Mouse (Mus musculus): ENCODE data around the gene Ckap4. TPM values are rescaled to one million over a fixed set of nuclear protein-coding genes. Genes with fewer than 3 reads are reported as not detected.

Gene Ckap4
- total and polyA plus RNA-seq, 2 experiments from 2014 or later: 45.6 to 59.8 TPM

DNA sequence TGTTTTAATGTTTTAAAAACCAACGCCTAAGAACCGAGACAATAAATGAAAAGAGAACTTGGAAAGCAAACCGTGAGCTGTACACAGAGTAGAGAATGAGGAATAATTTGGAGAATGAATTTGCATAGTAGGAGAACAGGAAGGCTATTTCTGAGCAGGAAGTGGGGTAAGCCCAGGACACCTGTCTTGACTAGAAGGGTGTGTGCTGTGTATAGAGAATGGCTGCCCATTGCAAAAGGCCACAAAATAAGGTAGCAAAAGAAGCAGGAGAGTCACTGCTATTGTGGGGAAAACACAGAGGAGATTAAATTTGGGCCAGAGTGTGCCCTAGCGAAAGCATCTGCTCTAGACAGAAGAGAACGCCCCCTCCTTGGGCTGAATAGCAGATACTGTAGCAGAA, 1.6 kb upstream of the Ckap4 start:
- Histone ChIP-seq H3K4me3 (ENCODE audit: low read depth, low read length) (no peak overlapping the region), H3K27me3 (ENCODE audit: control insufficient read depth, insufficient read depth, low read length) (no peaks in the 10 kb centered on the region), H3K36me3 (replicated peaks; ENCODE audit: control insufficient read depth, insufficient read depth, low read length) (peaks cover 8% of the 10 kb centered on the region; the same call in 1 of the 2 replicates), H3K9me3 (replicated peaks; ENCODE audit: control insufficient read depth, low read length) (no peaks in the 10 kb centered on the region), H3K4me1 (ENCODE audit: control insufficient read depth, insufficient read depth) (peaks cover 31% of the 10 kb centered on the region), H3K27ac (ENCODE audit: low read depth) (no peak overlapping the region), H3K4me2 (ENCODE audit: low read depth, low read length) (no peak overlapping the region), H3K9ac (replicated peaks; ENCODE audit: low read depth, low read length) (no peak overlapping the region)
- TF ChIP-seq EP300 (IDR thresholded peaks at IDR 0.05; ENCODE audit: low read depth) (no peak), CTCF (IDR thresholded peaks at IDR 0.05; ENCODE audit: low read depth) (no peak)
- 77% methylated on average over 5 of the region's 5 CpGs for WGBS
- ATAC-seq (ENCODE audit: insufficient read depth, low read depth) (no peak), DNase-seq (ENCODE audit: low spot score) (no peak)

GRCm38 (mm10) chr10:84532911-84533882, 665 bp downstream of the Ckap4 start:
- TF ChIP-seq CTCF (IDR thresholded peaks at IDR 0.05; ENCODE audit: low read depth) (no peak), EP300 (IDR thresholded peaks at IDR 0.05; ENCODE audit: low read depth) (no peak)
- WGBS: 2% methylated on average over 45 of the region's 72 CpGs
- Histone ChIP-seq H3K4me3 (ENCODE audit: low read depth, low read length) (peak overlapping the region; percentile 90), H3K4me2 (ENCODE audit: low read depth, low read length) (peak overlapping the region; percentile 76), H3K27me3 (ENCODE audit: control insufficient read depth, insufficient read depth, low read length) (no peaks in the 10 kb centered on the region), H3K9me3 (replicated peaks; ENCODE audit: control insufficient read depth, low read length) (no peaks in the 10 kb centered on the region), H3K27ac (ENCODE audit: low read depth) (peak overlapping the region; percentile 97), H3K36me3 (replicated peaks; ENCODE audit: control insufficient read depth, insufficient read depth, low read length) (peaks cover 12% of the 10 kb centered on the region), H3K9ac (replicated peaks; ENCODE audit: low read depth, low read length) (peak overlapping the region; percentile 95), H3K4me1 (ENCODE audit: control insufficient read depth, insufficient read depth) (peaks cover 41% of the 10 kb centered on the region)
- ATAC-seq (ENCODE audit: insufficient read depth, low read depth): peak; percentile 21
- peak; percentile 63 for DNase-seq (ENCODE audit: low spot score)

- peak overlapping the region; percentile 76 for H3K4me2 ChIP-seq (ENCODE audit: low read depth, low read length)
- H3K9ac ChIP-seq (replicated peaks; ENCODE audit: low read depth, low read length): peak overlapping the region; percentile 95; the same call in 1 of the 2 replicates
- 33% methylated on average over 16 of the region's 16 CpGs for WGBS
- ATAC-seq (ENCODE audit: insufficient read depth, low read depth) (no peak), DNase-seq (ENCODE audit: low spot score) (peak; percentile 69)
- H3K9me3 ChIP-seq (replicated peaks; ENCODE audit: control insufficient read depth, low read length): no peaks in the 10 kb centered on the region
- peaks cover 21% of the 10 kb centered on the region for H3K36me3 ChIP-seq (replicated peaks; ENCODE audit: control insufficient read depth, insufficient read depth, low read length)
- H3K27ac ChIP-seq (ENCODE audit: low read depth): peak overlapping the region; percentile 97
- no peaks in the 10 kb centered on the region for H3K27me3 ChIP-seq (ENCODE audit: control insufficient read depth, insufficient read depth, low read length)
- 0 out of 2 replicates have a peak, but pooled peaks have one; percentile 9 for TF ChIP-seq EP300 (IDR thresholded peaks at IDR 0.05; ENCODE audit: low read depth)
- TF ChIP-seq CTCF (IDR thresholded peaks at IDR 0.05; ENCODE audit: low read depth): no peak
- peaks cover 41% of the 10 kb centered on the region for H3K4me1 ChIP-seq (ENCODE audit: control insufficient read depth, insufficient read depth)
- peak overlapping the region; percentile 90 for H3K4me3 ChIP-seq (ENCODE audit: low read depth, low read length)
These were observed 1.5 kb downstream of the Ckap4 start for GRCm38 (mm10) chr10:84532191-84532889.

- H3K27me3 ChIP-seq (ENCODE audit: control insufficient read depth, insufficient read depth, low read length): no peaks in the 10 kb centered on the region
- H3K4me1 ChIP-seq (ENCODE audit: control insufficient read depth, insufficient read depth): peaks cover 41% of the 10 kb centered on the region
- H3K9me3 ChIP-seq (replicated peaks; ENCODE audit: control insufficient read depth, low read length): no peaks in the 10 kb centered on the region
- ATAC-seq (ENCODE audit: insufficient read depth, low read depth) (no peak), DNase-seq (ENCODE audit: low spot score) (no peak)
- peak overlapping the region; percentile 90 for H3K4me3 ChIP-seq (ENCODE audit: low read depth, low read length)
- peaks cover 27% of the 10 kb centered on the region for H3K36me3 ChIP-seq (replicated peaks; ENCODE audit: control insufficient read depth, insufficient read depth, low read length)
- H3K27ac ChIP-seq (ENCODE audit: low read depth): peak overlapping the region; percentile 97
- H3K4me2 ChIP-seq (ENCODE audit: low read depth, low read length): peak overlapping the region; percentile 76
- no peak for TF ChIP-seq EP300 (IDR thresholded peaks at IDR 0.05; ENCODE audit: low read depth)
- TF ChIP-seq CTCF (IDR thresholded peaks at IDR 0.05; ENCODE audit: low read depth): no peak
- WGBS: 71% methylated on average over 4 of the region's 4 CpGs
- no peak overlapping the region for H3K9ac ChIP-seq (replicated peaks; ENCODE audit: low read depth, low read length)
These were observed 2.3 kb downstream of the Ckap4 start for GRCm38 (mm10) chr10:84531576-84531975.

DNA sequence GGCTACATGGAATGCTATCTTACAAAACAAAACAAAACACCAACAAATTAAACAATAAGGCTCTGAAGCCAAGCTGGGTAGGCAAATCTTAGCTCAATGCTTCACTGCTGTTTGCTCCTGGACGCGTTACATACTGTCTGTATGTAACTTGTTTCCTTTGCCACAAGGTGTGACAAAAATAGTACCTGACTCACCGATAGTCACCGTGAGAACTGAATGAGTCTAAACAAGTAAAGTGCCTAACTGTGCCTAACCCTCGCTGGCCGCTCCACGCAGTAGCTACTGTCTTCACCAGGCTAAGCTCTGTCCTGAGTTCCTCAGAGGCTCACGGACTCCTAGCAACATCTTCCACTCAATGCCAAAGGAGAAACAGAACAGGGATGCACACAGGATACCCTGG, 3.5 kb downstream of the Ckap4 start:
- H3K4me3 ChIP-seq (ENCODE audit: low read depth, low read length): peak overlapping the region; percentile 7
- DNase-seq (ENCODE audit: low spot score): peak; percentile 64
- peak overlapping the region; percentile 76 for H3K4me2 ChIP-seq (ENCODE audit: low read depth, low read length)
- peaks cover 36% of the 10 kb centered on the region for H3K36me3 ChIP-seq (replicated peaks; ENCODE audit: control insufficient read depth, insufficient read depth, low read length)
- no peak overlapping the region for H3K9ac ChIP-seq (replicated peaks; ENCODE audit: low read depth, low read length)
- no peaks in the 10 kb centered on the region for H3K9me3 ChIP-seq (replicated peaks; ENCODE audit: control insufficient read depth, low read length)
- H3K4me1 ChIP-seq (ENCODE audit: control insufficient read depth, insufficient read depth): peaks cover 41% of the 10 kb centered on the region
- H3K27ac ChIP-seq (ENCODE audit: low read depth): peak overlapping the region; percentile 97
- TF ChIP-seq CTCF (IDR thresholded peaks at IDR 0.05; ENCODE audit: low read depth) (no peak), EP300 (IDR thresholded peaks at IDR 0.05; ENCODE audit: low read depth) (no peak)
- 29% methylated on average over 8 of the region's 8 CpGs for WGBS
- no peaks in the 10 kb centered on the region for H3K27me3 ChIP-seq (ENCODE audit: control insufficient read depth, insufficient read depth, low read length)
- no peak for ATAC-seq (ENCODE audit: insufficient read depth, low read depth)

Data from heart, postnatal 0 days (tissue).